Mouse (Mus musculus) telencephalon, adult 2 months (tissue): Measurements from ENCODE around the gene Sorcs2.

Experiments
- DNase-seq: peaks from one replicate; pipeline ENCODE4 v3.0.0-alpha.2; 2011; ENCODE audit warnings: low read depth, low spot score

The Sorcs2 gene

DNA sequence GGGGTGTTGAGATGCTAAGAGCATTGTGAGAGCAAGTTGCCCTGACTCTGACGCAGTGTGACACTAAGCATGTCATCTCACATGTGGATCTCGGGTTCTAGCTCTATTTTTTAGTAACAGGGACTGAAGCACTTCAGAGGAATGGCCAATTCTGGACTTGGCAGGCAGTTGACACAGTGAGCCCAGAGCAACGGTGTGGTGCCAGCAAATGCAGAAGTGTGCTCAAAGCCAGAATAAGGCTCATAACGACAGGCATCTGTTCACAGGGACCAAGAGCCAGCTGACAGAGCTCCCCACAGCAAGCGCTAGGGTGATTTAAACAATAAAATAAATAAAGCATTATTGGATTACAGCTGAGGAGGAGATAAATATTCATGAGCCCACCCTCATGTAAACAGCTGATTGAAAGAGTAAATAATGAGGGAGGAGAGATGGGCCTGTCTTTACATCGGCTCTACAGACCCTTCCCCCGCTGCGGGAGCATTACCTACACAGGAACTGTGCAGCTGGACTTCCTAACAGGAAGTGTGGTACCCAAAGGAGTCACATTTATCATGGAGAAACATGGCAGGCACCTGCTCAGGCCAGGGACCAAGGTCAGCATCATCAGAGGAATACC, 267.4 kb downstream of the Sorcs2 start:
- DNase-seq, result no peak

DNA sequence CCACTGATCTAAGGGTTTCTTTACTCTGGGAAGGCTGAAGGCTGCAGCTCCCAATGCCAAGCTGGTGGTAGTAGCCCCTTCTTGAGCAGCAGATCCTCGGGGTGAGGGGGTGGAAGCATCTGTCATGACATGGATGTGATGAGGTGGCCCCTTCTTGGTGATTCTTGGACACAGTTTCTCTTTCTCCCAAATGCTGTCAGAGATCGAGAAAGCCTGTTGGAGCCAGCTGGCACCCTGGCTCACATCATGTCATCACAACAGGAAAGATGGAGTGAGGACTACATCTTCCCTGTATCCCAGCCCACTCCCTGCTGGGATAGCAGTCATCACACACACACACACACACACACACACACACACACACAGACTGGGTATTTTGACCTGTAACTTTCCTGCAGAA, 268.3 kb downstream of the Sorcs2 start:
- DNase-seq, result no peak

DNA sequence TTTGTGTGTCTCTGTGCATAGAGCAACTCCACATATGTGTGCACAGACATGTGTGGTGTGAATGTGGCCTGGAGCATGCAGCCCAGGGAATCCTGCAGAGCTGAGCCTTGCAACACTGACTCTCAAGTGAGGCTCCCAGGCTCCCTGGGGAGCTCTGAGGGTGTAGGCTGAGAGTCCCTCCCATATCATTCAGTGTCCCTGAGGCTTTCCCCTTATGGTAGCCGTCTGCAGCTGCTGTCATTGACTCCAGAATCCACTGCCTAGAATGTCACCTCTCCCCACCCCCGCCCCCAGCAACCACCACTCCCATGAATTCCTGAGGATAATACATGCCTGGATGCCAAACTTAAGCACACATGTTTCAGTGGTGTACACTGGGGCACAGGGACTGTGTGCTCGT, 269.4 kb downstream of the Sorcs2 start:
- DNase-seq, result no peak

DNA sequence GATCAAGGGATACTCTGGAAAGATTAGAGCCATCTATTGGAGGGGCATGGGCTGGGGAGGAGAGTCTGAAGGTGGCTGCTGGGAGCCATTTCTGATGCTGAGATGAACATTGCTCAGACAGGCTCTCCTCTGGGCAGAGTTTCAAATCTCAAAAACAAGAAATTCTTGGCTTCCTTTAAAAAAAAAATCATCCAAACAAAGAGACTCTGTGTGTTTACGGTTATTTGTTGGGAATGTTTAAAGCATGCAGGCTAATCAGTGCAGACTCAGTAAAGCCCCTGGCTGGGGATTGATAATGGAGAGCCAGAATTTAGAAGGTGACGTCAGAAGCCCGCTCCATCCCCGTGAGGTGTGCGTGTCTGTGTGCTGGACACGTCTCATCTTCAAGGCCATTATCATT, 272.9 kb downstream of the Sorcs2 start:
- DNase-seq, result no peak

DNA sequence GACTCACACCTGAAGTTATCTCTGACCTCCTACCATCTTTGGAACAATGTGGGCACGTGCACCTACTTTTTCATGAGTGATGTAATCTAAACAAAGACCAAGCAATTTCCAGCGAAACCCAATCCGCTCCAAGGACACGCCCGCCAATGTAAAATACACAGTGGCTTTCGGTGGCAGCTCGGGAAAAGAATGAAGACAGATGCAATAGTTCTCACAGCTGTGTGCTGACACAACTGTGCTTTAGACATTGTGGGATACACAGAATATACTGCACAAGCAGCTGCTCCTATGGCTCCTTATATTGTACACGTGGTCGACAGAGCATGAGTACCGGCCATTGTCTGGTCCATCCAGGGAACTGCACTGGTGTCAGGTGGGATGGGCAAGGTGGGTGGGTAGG, 275.0 kb downstream of the Sorcs2 start:
- DNase-seq, result no peak

DNA sequence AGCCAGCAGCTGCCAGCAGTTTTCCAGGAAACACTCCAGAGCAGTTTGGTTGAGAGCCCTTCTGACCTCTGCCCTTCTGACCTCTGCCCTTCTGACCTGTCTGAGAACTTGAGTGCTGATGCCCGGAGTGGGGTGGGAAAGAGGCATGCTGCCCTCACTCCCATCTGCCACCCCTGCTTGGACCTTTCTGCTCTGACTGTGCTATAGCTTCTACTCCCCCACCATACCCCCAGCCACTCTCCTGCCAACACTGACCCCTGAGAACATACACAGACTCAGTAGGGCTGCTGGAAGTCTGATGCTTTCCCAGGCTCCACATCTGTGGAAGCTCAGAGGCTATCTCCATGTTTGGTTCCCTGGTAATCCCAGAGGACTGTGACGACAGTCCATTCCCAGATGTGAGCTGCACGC, 277.0 kb downstream of the Sorcs2 start:
- DNase-seq, result no peak

DNA sequence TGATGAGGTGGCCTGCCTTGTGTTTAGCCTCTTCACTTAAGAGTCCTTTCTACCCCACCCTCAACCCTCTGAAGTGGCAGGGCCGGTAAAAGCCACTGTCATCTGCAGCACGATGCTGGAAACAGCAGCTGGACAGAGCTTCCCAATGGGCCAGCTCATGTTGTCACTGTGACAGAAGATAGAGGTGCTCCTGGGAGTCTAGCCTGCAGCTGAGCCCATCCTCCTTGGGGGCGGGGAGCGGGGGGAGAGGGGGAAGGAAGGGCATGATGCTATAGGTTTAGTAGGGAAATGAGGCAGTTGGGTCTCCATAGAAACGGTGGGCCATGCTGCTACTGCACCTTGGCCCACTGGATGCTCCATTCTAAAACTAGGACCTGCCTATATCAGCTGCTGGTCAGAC, 279.9 kb downstream of the Sorcs2 start:
- DNase-seq, result no peak

DNA sequence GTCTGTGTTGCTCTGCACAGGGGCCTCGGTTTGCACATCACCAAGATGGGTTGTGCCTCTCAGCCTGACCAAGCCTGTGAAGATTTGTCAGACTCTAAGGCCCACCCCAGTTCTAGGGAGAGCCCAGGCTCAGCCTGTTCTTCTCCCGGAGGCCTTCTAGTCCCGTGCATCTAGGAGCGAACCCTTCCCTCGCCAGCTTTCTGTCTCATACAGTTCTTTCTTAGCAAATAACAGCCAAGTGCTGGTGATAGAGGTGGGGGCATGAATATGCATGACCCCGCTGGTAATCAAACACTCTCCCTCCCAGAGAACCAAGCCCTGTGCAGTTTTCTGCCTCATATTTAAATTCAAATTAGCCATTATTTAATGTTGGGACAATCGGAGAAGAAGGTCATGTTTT, 282.4 kb downstream of the Sorcs2 start:
- DNase-seq, result no peak

DNA sequence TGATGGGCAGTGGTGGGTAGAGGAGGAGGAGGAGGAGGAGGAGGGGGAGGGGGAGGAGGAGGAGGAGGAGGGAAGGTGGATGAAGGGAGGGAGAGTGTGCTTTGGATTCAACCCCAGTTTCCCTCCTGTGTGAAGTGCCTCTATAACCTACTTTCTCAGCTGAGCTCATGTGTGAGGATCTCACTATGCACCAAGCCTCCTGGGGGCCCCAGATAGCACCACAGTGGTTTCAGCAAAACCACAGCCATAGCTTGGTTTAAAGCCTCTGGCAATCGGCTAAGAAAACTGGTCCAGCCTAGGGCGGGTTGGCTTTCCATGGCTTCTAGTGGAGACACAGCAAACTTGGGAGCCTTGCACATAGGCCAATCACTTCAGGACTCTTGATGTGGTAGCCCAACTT, 284.2 kb downstream of the Sorcs2 start:
- no peak for DNase-seq

DNA sequence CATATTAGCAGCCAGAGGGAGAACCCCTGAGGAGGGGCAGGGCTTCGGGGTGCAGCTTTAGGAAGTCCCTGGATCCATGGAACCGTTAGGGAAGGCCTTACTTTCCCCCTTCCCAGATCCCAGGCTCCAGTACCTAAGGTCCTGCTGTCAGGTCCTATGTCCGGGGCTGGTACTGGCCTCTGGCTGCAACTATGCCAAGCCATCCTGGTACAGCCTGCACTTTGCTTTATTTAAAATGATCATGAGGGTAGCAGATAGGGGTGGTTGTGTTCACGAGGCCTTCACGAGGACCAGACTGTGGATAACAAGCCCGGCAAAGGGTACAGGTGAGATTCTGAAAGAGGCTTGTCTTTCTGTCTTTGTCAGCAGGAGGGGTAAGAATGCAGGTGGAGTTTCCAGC, 285.2 kb downstream of the Sorcs2 start:
- DNase-seq, result no peak

DNA sequence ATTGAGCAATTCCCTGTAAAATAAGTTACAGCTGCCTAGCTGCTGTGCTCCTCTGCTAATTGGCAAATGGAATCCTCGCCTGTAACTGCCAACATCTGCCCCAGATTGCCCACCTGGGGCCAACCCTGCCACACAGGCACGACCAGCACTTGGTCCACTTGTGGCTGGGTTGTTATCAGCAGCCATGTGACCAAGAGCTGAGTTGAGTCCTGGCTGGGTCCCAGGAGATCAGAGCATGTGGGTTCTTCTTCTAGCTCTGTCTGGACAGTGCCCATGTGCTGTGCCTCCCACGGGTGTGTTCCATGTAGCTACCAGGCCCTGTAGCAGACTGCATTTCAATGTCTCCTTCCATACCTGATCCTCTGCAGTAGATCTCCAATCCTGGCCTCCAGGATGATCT, 286.4 kb downstream of the Sorcs2 start:
- DNase-seq, result no peak

DNA sequence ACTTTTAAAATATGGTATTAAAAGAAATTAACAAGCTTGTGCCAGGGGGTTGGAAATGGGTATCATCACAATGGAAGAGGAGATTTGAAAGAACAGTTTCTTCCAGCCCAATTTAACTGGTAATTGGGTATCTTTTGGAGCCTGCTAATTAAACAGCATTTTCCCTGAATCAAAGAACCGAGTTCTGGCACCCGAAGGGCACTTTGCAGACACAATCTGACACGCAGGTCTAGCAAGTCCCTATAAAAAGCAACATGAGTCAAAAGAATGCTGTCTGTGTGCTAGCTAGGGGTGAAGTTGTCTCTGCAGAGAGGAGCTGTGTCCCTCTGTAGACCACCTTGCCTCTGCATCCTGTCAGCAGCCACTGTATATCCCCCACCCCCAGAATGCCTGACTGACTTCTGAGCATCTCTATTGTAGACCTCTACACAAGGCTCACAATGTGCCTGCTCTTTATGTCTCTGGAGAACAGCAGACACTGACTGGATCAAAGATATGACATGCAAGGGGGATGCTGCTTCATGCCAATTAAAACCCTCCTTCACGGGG, 289.5 kb downstream of the Sorcs2 start:
- DNase-seq, result peak; percentile 43

DNA sequence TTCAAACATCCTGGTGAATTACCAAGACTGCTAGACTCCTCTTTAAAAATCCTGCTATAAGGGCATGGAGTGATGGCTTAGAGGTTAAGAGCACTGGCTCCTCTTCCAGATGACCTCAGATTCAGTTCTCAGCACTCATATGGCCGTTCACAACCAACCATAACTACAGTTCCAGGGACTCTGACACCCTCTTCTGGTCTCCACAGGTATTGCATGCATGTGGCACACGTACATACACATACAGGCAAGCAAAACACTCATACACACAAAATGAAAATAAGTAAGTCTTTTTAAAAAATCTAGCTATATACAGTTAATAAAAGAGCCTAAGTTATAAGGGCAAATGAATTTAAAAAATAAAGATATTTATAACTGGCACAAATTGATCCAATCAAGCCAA, 294.5 kb downstream of the Sorcs2 start:
- no peak for DNase-seq

DNA sequence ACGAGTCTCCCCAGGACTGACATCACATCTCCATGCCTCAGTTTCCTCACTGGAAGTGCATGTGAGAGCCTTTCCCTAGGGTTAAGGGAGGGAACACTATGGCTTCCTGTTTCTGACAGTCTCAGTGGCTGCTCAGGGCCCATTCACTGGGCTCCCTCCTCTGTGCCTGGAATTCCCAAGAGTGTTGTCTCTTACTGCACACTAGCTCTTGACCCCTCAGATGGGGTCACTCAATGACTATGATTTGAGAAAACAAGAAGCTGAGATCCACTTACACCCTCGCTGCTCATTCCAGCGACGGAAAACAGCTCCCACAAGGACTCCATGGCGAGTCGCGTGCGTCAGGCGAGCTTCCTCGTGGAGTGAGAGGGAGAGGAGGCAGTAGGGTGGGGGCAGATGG, 296.8 kb downstream of the Sorcs2 start:
- DNase-seq, result no peak

DNA sequence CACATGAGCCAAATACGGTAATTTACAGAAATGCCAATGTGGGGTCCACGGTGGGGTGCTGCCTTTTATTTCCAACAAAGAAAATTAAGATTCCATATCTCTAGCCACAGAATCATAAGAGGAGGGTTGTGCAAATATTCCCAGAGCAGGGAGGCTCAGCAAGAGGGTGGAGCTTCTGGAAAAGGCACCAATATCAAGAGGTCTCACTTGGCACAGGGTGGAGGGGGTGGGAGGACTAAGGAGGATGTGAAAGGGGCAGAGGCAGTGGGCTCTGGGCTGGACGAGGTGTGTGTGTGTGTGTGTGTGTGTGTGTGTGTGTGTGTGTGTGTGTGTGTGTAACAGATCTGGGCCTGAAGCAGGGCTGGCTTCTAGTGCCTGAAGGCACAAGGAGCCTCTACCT, 297.5 kb downstream of the Sorcs2 start:
- DNase-seq, result no peak

DNA sequence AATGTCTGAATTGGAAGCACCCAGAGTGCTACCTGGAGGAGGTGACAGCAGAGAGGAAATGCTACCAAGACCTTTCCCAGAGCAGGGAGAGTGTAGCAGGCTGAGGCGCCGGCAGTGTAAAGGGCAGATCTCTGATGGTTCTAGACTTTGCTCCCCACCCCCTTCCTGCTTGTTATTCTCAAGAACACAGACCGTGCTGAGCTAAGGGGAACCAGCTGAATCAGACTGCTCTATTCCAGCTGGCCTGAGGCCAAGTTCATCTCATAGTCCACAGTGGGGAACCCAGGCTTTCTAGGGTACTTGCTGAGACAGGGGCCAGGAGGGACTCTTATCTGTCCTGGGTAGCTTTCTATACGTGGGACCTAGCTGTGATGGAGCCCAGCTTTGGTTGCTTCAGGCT, 298.3 kb downstream of the Sorcs2 start:
- no peak for DNase-seq

DNA sequence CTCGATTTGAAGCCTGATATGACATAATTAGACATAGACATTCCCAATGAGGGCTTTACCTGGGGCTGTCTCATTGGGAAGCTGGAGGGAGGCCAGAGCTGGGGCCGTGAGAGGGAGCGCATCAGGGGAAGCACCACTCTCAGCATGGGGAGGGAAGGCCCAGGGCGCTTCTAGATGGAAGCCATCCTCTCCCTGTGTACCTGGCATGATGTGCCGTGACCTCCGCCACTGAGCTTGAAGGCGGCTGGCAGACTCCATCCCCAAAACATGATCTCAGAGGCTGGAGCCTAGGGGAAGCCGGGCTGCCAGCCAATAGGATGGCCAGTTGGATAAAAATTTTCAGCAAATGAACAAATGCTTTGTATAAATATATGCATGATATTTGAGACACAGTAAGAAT, 301.9 kb downstream of the Sorcs2 start:
- no peak for DNase-seq

DNA sequence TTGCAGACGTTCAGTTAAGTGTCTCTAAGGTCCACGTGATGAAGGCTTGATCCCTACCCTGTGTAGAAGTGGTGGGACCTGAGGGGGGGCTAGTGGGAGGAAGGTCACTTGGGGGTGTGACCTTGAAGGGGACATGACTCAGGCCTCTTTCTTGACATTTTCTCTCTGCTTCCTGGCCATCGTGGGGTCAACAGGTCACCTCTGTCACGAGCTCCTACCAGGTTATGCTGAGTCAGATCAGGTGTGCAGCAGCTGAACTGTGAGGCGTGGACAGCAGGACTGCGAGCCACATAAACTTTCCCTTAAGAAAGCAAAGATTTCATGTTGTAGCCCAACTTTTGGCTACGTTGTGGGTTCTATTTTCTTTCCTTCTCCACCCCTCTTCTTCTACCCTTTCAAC, 307.9 kb downstream of the Sorcs2 start:
- no peak for DNase-seq

DNA sequence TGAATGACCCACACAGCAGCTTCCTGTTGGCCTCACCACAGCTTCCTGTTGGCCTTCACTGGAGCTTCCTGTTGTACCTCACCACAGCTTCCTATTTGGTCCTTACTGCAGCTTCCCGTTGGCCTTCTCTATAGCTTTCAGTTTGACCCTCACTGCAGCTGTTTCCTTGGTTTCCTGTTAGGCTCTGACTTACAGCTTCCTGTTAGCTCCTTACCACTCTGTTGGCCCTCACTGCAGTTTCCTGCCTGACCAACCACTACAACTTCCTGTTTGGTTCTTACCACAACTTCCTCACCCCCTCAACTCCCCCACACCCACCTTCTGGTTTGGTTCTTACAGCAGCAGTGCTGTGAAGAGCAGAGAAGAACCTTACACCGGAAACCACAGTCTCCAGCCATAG, 308.7 kb downstream of the Sorcs2 start:
- no peak for DNase-seq

DNA sequence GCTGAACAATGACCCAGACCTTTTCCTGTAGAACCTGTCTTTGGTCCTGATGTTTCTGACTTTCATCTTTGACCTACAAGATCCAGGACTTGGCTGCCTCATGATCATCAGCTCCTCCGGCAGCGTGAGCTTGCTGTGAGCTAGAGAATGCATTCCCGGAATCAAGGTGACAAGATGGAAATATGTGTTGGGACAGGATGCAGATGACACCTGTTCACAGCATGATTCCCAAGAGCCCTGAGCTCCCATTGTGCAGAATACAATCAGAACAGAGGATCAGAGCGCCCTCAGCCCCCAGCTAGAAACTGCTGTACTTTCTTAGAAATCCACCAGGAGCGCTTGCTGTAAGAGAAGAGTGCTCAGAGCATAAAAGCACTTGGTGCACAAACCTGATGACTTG, 311.0 kb downstream of the Sorcs2 start:
- no peak for DNase-seq

DNA sequence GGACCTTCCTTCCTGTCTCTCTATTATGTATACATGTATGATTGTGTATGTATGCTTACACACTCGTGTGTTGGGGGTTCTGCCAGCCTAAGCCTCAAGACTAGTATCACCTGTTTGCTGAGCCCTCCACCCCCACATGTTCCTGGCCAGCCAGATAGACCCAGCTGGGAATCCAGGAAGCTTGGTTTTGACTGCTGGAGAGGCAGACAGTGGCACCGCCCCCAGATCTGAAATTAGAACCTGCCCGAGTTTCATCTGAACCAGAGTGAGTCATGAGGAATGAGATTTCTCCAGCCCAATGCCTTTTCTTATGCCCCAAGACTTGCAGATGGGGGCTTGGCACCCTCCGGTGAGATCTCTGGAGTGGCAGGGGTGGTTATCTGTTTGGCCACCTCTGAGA, 312.3 kb downstream of the Sorcs2 start:
- peak; percentile 90 for DNase-seq

DNA sequence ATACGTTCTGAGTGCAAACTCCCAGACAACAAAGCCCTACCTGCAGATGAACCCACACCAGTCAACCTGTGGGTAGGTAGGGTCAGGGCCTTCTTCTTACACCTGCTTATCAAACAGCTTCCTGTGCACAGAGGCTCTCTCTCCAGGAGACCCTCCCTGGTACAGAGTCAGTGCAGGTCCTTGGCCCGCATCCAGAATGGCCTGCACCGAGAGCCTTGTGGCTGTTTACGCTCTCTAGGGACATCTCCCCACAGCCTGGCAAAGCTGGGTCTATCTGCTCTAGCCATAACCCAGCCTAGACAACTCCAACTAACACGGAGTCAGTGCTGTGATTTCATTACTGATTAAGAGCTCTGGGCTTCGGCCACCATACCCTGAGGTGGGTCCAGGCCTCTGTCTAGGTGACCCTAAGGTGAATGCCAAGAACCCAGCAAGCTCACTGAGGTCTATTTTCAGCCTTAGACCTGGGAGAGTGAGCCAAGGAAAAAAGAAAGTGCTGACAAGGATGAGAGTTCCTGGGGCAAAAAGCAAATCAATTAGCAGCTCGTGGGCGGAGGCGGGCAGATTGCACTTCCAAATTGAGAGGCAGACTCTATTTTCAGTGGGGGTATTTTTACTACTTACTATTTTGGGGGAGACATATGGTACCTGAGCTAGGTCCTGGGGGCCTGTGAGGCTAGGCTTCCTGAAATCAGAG, 313.9 kb downstream of the Sorcs2 start:
- peak; percentile 38 for DNase-seq

DNA sequence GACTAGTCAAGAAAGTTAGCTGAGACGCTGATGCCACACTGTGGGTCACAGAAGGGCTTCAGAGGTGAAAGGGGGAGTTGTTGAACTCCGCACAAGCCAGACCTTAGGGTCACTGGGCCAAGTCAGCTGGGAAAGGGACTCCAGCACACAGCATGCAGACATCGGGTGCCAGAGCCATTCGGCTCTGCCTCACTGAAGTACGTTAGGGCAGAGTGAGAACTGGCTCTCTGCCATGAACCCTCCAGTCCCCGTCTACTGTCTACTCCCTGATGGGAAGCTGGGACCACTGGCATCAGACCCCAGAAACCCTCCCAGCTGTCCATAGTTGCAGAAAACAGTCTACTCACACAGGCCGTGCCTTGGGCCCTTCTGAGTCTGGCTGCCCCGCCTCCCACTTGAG, 316.9 kb downstream of the Sorcs2 start:
- DNase-seq, result no peak
